Mouse (Mus musculus) heart, postnatal 0 days (tissue): ENCODE results near the gene Gamt. TPM values are rescaled to one million over a fixed set of nuclear protein-coding genes. Genes with fewer than 3 reads are reported as not detected.

Experiments
- ATAC-seq: fragments of 200-750 bp; cut with Nextera tagmentation; 2 replicates; pipeline ENCODE4 v1.8.0; 2017; ENCODE audit warnings: low read depth, moderate number of reproducible peaks, moderate library complexity; ENCODE audit not compliant: insufficient read depth
- DNase-seq: peaks from one replicate; pipeline ENCODE4 v3.0.0-alpha.2; 2016; ENCODE audit warnings: low spot score
- H3K27ac ChIP-seq: fragments of 300-500 bp; sonication (generic); 2 replicates; pipeline ENCODE4 v1.5.1; 2014; ENCODE audit warnings: low read depth, mild to moderate bottlenecking
- H3K27me3 ChIP-seq: fragments of 300-500 bp; sonication (generic); 2 replicates; pipeline ENCODE4 v1.6.1; 2014; ENCODE audit warnings: low read length, mixed read lengths; ENCODE audit not compliant: control insufficient read depth, insufficient read depth
- H3K36me3 ChIP-seq: fragments of 300-500 bp; sonication (generic); replicated peaks from 2 replicates; pipeline ENCODE4 v1.6.1; 2014; ENCODE audit warnings: low read length, mixed read lengths; ENCODE audit not compliant: control insufficient read depth, insufficient read depth
- H3K4me1 ChIP-seq: fragments of 300-500 bp; sonication (generic); 2 replicates; pipeline ENCODE4 v1.6.1; 2014; ENCODE audit warnings: antibody characterized with exemption; ENCODE audit not compliant: control insufficient read depth, insufficient read depth
- H3K4me2 ChIP-seq: fragments of 300-500 bp; sonication (generic); 2 replicates; pipeline ENCODE4 v1.6.1; 2014; ENCODE audit warnings: low read depth, mild to moderate bottlenecking, low read length, moderate library complexity
- H3K4me3 ChIP-seq: fragments of 300-500 bp; sonication (generic); 2 replicates; pipeline ENCODE4 v1.5.1; 2014; ENCODE audit warnings: low read depth, low read length
- H3K9ac ChIP-seq: fragments of 300-500 bp; sonication (generic); replicated peaks from 2 replicates; pipeline ENCODE4 v1.6.1; 2014; ENCODE audit warnings: low read depth, low read length, mixed read lengths
- H3K9me3 ChIP-seq: fragments of 300-500 bp; sonication (generic); replicated peaks from 2 replicates; pipeline ENCODE4 v1.6.1; 2016; ENCODE audit warnings: low read length; ENCODE audit not compliant: control insufficient read depth
- CTCF ChIP-seq: IDR thresholded peaks from 2 replicates; pipeline ENCODE4 v1.5.1; 2016; ENCODE audit warnings: antibody characterized with exemption, control low read depth, low read depth
- EP300 ChIP-seq: IDR thresholded peaks from 2 replicates; pipeline ENCODE4 v1.6.1; 2016; ENCODE audit warnings: antibody characterized with exemption, low read depth
- WGBS: fragments of 180-500 bp; shearing (Covaris S2); extraction: QIAGEN DNeasy Blood & Tissue Kit; methylation state at CpG from one replicate; pipeline ENCODE4 v1.1.7; 2014; 5-methylcytosine and 5-hydroxymethylcytosine counted together
- polyA plus RNA-seq: library from polyadenylated mRNA; unstranded; fragments of >200 nt; fragmentation: Nextera tagmentation; extraction: Ambion mirVana; gene quantifications from 2 replicates; pipeline ENCODE4 v1.2.1, GENCODE M21; 2015
- total RNA-seq: library from RNA; depleted of rRNA; stranded (reverse); fragments of >200 nt; gene quantifications from 2 replicates; pipeline ENCODE4 v1.2.3, GENCODE M21; 2014; ENCODE audit warnings: low replicate concordance

Gene Gamt
- total and polyA plus RNA-seq, 2 experiments from 2014 or later, result 22.8 to 27.7 TPM

DNA sequence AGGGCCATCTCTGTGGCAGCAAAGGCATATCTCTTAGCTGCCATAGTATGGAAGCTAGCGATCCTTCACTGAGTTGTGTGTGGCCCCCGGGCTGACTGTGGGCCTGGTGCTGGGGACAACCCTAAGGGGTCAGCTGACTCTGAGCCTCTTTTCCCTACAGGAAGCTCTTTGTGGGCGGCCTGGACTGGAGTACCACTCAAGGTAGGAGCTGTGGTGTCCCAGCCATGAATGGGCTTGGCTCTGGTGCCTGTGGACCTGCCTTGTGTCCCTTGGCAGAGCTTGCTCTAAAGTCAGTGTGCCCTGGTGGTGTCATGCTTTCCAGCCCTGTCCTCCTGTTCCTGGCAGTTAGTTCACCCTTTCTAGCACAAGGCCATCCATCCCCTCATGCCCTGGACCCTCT lies 13.0 kb upstream of the Gamt start:
- H3K4me2 ChIP-seq, result no peak overlapping the region
- DNase-seq, result no peak
- peaks cover 17% of the 10 kb centered on the region; the same call in 1 of the 2 replicates for H3K4me1 ChIP-seq
- no peaks in the 10 kb centered on the region for H3K9me3 ChIP-seq
- peaks cover 50% of the 10 kb centered on the region for H3K36me3 ChIP-seq
- no peak overlapping the region for H3K27ac ChIP-seq
- no peak overlapping the region for H3K4me3 ChIP-seq
- H3K27me3 ChIP-seq, result no peaks in the 10 kb centered on the region
- no peak overlapping the region for H3K9ac ChIP-seq
- no peak for ATAC-seq
- WGBS, result 66% methylated on average over 3 of the region's 3 CpGs
- no peak for TF ChIP-seq EP300
- TF ChIP-seq CTCF, result no peak

DNA sequence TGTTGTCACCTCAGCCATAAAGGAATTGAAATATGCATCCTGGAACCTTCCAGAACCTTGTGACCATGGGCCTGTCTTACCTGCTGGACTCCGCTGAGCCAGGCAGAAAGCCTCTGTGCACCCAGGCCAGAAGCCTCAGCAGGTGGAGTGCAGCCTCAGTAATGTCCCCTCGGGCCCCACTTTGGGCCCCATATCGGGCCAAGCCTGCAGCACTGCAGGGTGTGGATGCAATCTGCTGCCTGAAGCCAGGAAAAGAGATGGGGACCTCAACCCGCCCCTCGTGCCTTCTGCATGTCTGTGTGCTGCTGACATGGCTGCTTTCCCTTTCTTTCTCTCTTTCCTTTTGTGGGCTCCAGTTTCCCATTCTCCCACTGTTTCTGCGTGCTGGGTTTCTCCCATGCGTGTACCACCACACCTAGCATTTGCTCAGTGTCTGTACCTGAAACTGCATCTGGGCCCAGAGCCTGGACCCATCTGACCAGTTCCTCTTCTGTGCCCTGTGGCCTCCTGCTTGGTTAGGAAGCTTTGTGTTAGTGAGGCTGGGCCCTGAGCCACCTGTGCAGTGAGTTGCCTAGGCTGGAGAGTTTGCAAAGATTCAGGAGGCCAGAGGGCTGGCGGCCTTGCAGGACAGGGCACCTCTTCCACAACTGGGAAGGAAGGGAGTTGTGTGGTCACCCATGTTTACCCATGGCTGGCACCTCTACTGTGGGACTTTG lies 11.2 kb upstream of the Gamt start:
- no peak overlapping the region for H3K4me2 ChIP-seq
- no peak for ATAC-seq
- no peak for DNase-seq
- no peaks in the 10 kb centered on the region for H3K9me3 ChIP-seq
- H3K4me3 ChIP-seq, result no peak overlapping the region
- 85% methylated on average over 8 of the region's 8 CpGs for WGBS
- H3K36me3 ChIP-seq, result peaks cover 35% of the 10 kb centered on the region
- TF ChIP-seq CTCF, result no peak
- no peak for TF ChIP-seq EP300
- H3K27ac ChIP-seq, result no peak overlapping the region
- H3K4me1 ChIP-seq, result peaks cover 31% of the 10 kb centered on the region
- no peak overlapping the region for H3K9ac ChIP-seq
- no peaks in the 10 kb centered on the region for H3K27me3 ChIP-seq

DNA sequence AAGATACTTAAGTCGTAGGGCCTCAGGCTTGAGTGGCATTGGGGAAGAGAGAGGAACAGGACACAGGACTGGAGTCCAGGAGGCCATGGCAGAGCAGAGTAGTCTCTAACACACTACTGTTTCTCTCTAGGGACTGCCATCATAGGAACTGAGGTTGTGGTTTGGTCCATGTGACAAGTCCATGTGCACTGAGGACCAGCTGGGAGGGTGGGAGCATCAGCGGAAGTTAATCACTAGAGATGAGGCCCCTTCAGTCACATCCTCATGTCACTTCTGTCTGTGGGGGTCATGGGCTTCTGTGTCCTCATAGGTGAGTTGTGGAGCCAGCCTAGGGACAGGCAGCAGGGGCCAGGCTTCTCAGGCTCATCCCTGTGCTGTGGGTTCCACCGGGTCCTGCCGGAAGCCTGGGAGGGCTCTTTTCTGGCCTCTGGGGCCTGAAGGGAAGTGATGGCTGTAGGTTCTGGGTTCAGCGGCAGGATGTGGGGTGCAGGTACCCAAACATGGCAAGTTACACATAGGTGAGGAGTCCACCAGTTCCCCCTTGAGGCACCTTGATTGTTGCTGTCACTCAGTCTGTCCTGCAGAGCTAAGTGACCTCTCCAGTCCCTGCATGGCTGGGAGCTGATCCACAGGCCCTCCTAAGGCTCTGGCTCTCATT lies 10.5 kb upstream of the Gamt start:
- DNase-seq (no peak), ATAC-seq (no peak)
- no peak overlapping the region for H3K9ac ChIP-seq
- TF ChIP-seq CTCF, result no peak
- no peak for TF ChIP-seq EP300
- no peaks in the 10 kb centered on the region for H3K27me3 ChIP-seq
- H3K9me3 ChIP-seq, result no peaks in the 10 kb centered on the region
- 68% methylated on average over 5 of the region's 5 CpGs for WGBS
- H3K4me3 ChIP-seq, result no peak overlapping the region
- H3K36me3 ChIP-seq, result peaks cover 30% of the 10 kb centered on the region
- H3K27ac ChIP-seq, result 0 out of 2 replicates have a peak overlapping the region, but pooled peaks have one; percentile 22
- peaks cover 38% of the 10 kb centered on the region for H3K4me1 ChIP-seq
- H3K4me2 ChIP-seq, result no peak overlapping the region

DNA sequence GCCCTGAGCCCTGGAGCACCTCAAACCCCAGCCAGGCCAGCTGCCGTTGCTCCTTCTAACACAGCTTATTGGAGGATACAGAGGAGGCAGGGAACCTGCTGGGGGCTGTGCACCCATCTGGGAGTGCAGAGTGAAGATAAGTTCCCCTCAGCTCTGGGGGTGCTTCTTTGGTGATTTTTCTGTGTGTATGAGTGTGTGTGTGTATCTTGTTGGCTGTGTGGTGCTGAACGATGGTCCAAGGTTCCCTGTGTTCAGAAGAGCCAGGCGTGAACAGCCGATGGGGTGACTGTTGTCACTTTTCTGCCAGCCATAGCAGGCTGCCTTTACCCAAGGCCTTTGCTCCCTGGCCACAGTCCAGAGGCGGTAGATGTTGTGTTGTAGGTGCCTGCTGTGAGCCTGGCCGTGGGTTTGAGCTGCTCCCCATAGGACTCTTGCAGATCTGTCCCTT lies 9.9 kb upstream of the Gamt start:
- DNase-seq, result no peak
- Histone ChIP-seq H3K4me1 (peaks cover 44% of the 10 kb centered on the region), H3K4me3 (no peak overlapping the region), H3K36me3 (peaks cover 24% of the 10 kb centered on the region), H3K9ac (no peak overlapping the region; the same call in 1 of the 2 replicates), H3K9me3 (no peaks in the 10 kb centered on the region), H3K27me3 (no peaks in the 10 kb centered on the region), H3K4me2 (no peak overlapping the region; the same call in 1 of the 2 replicates), H3K27ac (0 out of 2 replicates have a peak overlapping the region, but pooled peaks have one; percentile 22)
- TF ChIP-seq CTCF, result no peak
- ATAC-seq, result no peak; the same call in 1 of the 2 replicates
- 34% methylated on average over 6 of the region's 6 CpGs for WGBS

DNA sequence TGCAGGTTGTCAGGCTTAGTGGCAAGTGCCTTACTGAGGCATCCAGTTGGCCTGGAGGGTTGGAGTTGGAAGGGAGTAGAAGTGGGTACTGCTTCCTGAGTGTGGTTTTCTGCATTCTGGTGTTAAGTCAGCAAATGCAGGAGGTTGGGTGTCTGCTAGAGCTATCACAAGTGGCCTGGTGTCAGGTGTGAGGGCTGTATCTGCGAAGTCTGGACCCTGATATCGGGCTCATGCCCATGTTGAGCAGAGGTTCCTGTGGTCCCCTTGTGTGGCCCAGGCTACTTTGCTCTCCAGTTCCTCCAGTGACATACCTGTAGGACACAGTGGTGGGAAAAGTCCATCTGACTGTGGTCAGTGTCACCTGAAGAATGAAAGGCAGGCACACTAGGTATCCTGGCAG lies 9.3 kb upstream of the Gamt start:
- H3K27me3 ChIP-seq, result no peaks in the 10 kb centered on the region
- WGBS, result 75% methylated on average over 2 of the region's 2 CpGs
- no peak overlapping the region; the same call in 1 of the 2 replicates for H3K9ac ChIP-seq
- peaks cover 47% of the 10 kb centered on the region for H3K4me1 ChIP-seq
- TF ChIP-seq CTCF, result no peak
- no peak for TF ChIP-seq EP300
- H3K36me3 ChIP-seq, result peaks cover 19% of the 10 kb centered on the region
- DNase-seq (no peak), ATAC-seq (no peak)
- H3K4me2 ChIP-seq, result no peak overlapping the region
- no peaks in the 10 kb centered on the region for H3K9me3 ChIP-seq
- no peak overlapping the region for H3K4me3 ChIP-seq
- 0 out of 2 replicates have a peak overlapping the region, but pooled peaks have one; percentile 22 for H3K27ac ChIP-seq
